Mouse (Mus musculus): ENCODE results near the gene Gpatch2. TPM values are rescaled to one million over a fixed set of nuclear protein-coding genes. Genes with fewer than 3 reads are reported as not detected.

Gpatch2 gene
- polyA plus RNA-seq, 1 experiment from 2014 or later: 14.7 TPM

DNA sequence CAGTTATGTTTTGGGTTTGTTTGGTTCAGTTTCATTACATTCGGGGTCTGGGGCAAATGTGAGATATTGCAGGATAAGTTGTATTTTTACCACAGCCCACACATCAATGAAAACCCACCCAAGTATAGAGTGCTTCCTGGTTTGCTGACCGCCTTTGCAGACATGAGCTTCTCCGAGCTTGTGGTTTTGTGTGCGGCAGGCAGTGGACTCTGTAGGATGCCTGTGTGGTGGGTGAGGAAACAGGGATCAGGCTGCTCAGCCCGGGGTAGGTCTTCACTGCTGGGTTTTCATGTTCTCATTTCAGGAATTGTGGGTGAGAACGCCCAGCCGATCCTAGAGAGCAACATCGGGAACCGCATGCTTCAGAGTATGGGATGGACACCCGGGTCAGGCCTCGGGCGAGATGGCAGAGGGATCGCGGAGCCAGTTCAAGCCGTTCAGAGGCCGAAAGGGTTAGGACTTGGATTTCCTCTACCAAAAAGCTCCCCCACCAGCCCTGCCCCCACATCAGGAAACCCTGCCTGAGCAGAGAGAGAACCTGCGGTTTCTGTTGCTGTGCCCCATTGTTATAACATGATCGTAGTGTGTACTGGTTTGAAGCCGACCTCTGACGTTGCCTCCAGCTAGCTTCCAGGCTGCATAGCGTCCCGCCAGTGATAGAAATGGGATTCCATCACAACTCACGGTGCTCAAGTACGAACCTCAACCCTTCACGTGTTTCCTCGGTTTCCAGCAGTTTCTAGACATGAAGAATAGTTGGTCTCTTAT lies 132.9 kb downstream of the Gpatch2 start:
- ATAC-seq (ENCODE audit: insufficient number of reproducible peaks, insufficient read depth, low FRiP score, low read depth): no peak
- Histone ChIP-seq H3K27me3 (ENCODE audit: control insufficient read depth, insufficient read depth, low read length) (no peaks in the 10 kb centered on the region), H3K4me3 (ENCODE audit: control insufficient read depth in 1 of 2, insufficient read depth in 1 of 2, low read depth in 1 of 2, low read length in 2 of 2) (no peak overlapping the region), H3K9ac (ENCODE audit: low read length) (no peak overlapping the region), H3K4me1 (ENCODE audit: control insufficient read depth in 2 of 2, insufficient read depth in 2 of 2, low read length in 2 of 2) (no peaks in the 10 kb centered on the region; a peak in 1 of 4 replicates), H3K4me2 (ENCODE audit: low read length) (no peak overlapping the region), H3K9me3 (ENCODE audit: control insufficient read depth, low read length) (no peaks in the 10 kb centered on the region), H3K36me3 (ENCODE audit: control insufficient read depth, insufficient read depth, low read length) (peaks cover 36% of the 10 kb centered on the region), H3K27ac (replicated peaks in 1 of 2; ENCODE audit: control insufficient read depth in 1 of 2, insufficient read depth in 1 of 2, low read depth in 2 of 2, low read length in 2 of 2) (no peak overlapping the region)
- 93% methylated on average over 26 of the region's 26 CpGs for WGBS

GRCm38 (mm10) chr1:187348859-187349258 lies 133.6 kb downstream of the Gpatch2 start:
- no peak overlapping the region for H3K4me2 ChIP-seq (ENCODE audit: low read length)
- ATAC-seq (ENCODE audit: insufficient number of reproducible peaks, insufficient read depth, low FRiP score, low read depth): no peak
- no peaks in the 10 kb centered on the region; a peak in 1 of 4 replicates for H3K4me1 ChIP-seq (ENCODE audit: control insufficient read depth in 2 of 2, insufficient read depth in 2 of 2, low read length in 2 of 2)
- H3K9ac ChIP-seq (ENCODE audit: low read length): no peak overlapping the region
- H3K27me3 ChIP-seq (ENCODE audit: control insufficient read depth, insufficient read depth, low read length): no peaks in the 10 kb centered on the region
- no peaks in the 10 kb centered on the region for H3K9me3 ChIP-seq (ENCODE audit: control insufficient read depth, low read length)
- H3K27ac ChIP-seq (replicated peaks in 1 of 2; ENCODE audit: control insufficient read depth in 1 of 2, insufficient read depth in 1 of 2, low read depth in 2 of 2, low read length in 2 of 2): no peak overlapping the region
- peaks cover 34% of the 10 kb centered on the region for H3K36me3 ChIP-seq (ENCODE audit: control insufficient read depth, insufficient read depth, low read length)
- WGBS: 87% methylated on average over 14 of the region's 14 CpGs
- no peak overlapping the region for H3K4me3 ChIP-seq (ENCODE audit: control insufficient read depth in 1 of 2, insufficient read depth in 1 of 2, low read depth in 1 of 2, low read length in 2 of 2)

- Histone ChIP-seq H3K9ac (ENCODE audit: low read length) (no peak overlapping the region), H3K36me3 (ENCODE audit: control insufficient read depth, insufficient read depth, low read length) (no peaks in the 10 kb centered on the region), H3K27me3 (ENCODE audit: control insufficient read depth, insufficient read depth, low read length) (no peaks in the 10 kb centered on the region), H3K4me2 (ENCODE audit: low read length) (no peak overlapping the region), H3K4me3 (ENCODE audit: control insufficient read depth in 1 of 2, insufficient read depth in 1 of 2, low read depth in 1 of 2, low read length in 2 of 2) (no peak overlapping the region), H3K9me3 (ENCODE audit: control insufficient read depth, low read length) (no peaks in the 10 kb centered on the region), H3K27ac (replicated peaks in 1 of 2; ENCODE audit: control insufficient read depth in 1 of 2, insufficient read depth in 1 of 2, low read depth in 2 of 2, low read length in 2 of 2) (no peak overlapping the region), H3K4me1 (ENCODE audit: control insufficient read depth in 2 of 2, insufficient read depth in 2 of 2, low read length in 2 of 2) (no peaks in the 10 kb centered on the region)
- 89% methylated on average over 15 of the region's 15 CpGs for WGBS
- ATAC-seq (ENCODE audit: insufficient number of reproducible peaks, insufficient read depth, low FRiP score, low read depth): no peak
Measured at GRCm38 (mm10) chr1:187356169-187356568, 140.9 kb downstream of the Gpatch2 start.

GRCm38 (mm10) chr1:187356904-187357303 lies 141.6 kb downstream of the Gpatch2 start:
- Histone ChIP-seq H3K9ac (ENCODE audit: low read length) (no peak overlapping the region), H3K4me3 (ENCODE audit: control insufficient read depth in 1 of 2, insufficient read depth in 1 of 2, low read depth in 1 of 2, low read length in 2 of 2) (no peak overlapping the region), H3K9me3 (ENCODE audit: control insufficient read depth, low read length) (no peaks in the 10 kb centered on the region), H3K27me3 (ENCODE audit: control insufficient read depth, insufficient read depth, low read length) (no peaks in the 10 kb centered on the region), H3K27ac (replicated peaks in 1 of 2; ENCODE audit: control insufficient read depth in 1 of 2, insufficient read depth in 1 of 2, low read depth in 2 of 2, low read length in 2 of 2) (no peak overlapping the region), H3K4me2 (ENCODE audit: low read length) (no peak overlapping the region), H3K36me3 (ENCODE audit: control insufficient read depth, insufficient read depth, low read length) (no peaks in the 10 kb centered on the region), H3K4me1 (ENCODE audit: control insufficient read depth in 2 of 2, insufficient read depth in 2 of 2, low read length in 2 of 2) (no peaks in the 10 kb centered on the region)
- 91% methylated on average over 8 of the region's 8 CpGs for WGBS
- no peak for ATAC-seq (ENCODE audit: insufficient number of reproducible peaks, insufficient read depth, low FRiP score, low read depth)

GRCm38 (mm10) chr1:187360240-187360639 lies 144.9 kb downstream of the Gpatch2 start:
- ATAC-seq (ENCODE audit: insufficient number of reproducible peaks, insufficient read depth, low FRiP score, low read depth): no peak
- Histone ChIP-seq H3K4me2 (ENCODE audit: low read length) (no peak overlapping the region), H3K9me3 (ENCODE audit: control insufficient read depth, low read length) (no peaks in the 10 kb centered on the region), H3K27me3 (ENCODE audit: control insufficient read depth, insufficient read depth, low read length) (no peaks in the 10 kb centered on the region), H3K36me3 (ENCODE audit: control insufficient read depth, insufficient read depth, low read length) (no peaks in the 10 kb centered on the region), H3K9ac (ENCODE audit: low read length) (no peak overlapping the region), H3K4me3 (ENCODE audit: control insufficient read depth in 1 of 2, insufficient read depth in 1 of 2, low read depth in 1 of 2, low read length in 2 of 2) (no peak overlapping the region), H3K27ac (replicated peaks in 1 of 2; ENCODE audit: control insufficient read depth in 1 of 2, insufficient read depth in 1 of 2, low read depth in 2 of 2, low read length in 2 of 2) (no peak overlapping the region), H3K4me1 (ENCODE audit: control insufficient read depth in 2 of 2, insufficient read depth in 2 of 2, low read length in 2 of 2) (no peaks in the 10 kb centered on the region)
- WGBS: 32% methylated on average over 3 of the region's 3 CpGs

- WGBS: 85% methylated on average over 5 of the region's 5 CpGs
- Histone ChIP-seq H3K4me1 (ENCODE audit: control insufficient read depth in 2 of 2, insufficient read depth in 2 of 2, low read length in 2 of 2) (no peaks in the 10 kb centered on the region), H3K4me2 (ENCODE audit: low read length) (no peak overlapping the region), H3K9me3 (ENCODE audit: control insufficient read depth, low read length) (no peaks in the 10 kb centered on the region), H3K9ac (ENCODE audit: low read length) (no peak overlapping the region), H3K36me3 (ENCODE audit: control insufficient read depth, insufficient read depth, low read length) (no peaks in the 10 kb centered on the region), H3K27me3 (ENCODE audit: control insufficient read depth, insufficient read depth, low read length) (no peaks in the 10 kb centered on the region), H3K4me3 (ENCODE audit: control insufficient read depth in 1 of 2, insufficient read depth in 1 of 2, low read depth in 1 of 2, low read length in 2 of 2) (no peak overlapping the region), H3K27ac (replicated peaks in 1 of 2; ENCODE audit: control insufficient read depth in 1 of 2, insufficient read depth in 1 of 2, low read depth in 2 of 2, low read length in 2 of 2) (no peak overlapping the region)
- ATAC-seq (ENCODE audit: insufficient number of reproducible peaks, insufficient read depth, low FRiP score, low read depth): no peak
Measured at GRCm38 (mm10) chr1:187362536-187362935, 147.2 kb downstream of the Gpatch2 start.

DNA sequence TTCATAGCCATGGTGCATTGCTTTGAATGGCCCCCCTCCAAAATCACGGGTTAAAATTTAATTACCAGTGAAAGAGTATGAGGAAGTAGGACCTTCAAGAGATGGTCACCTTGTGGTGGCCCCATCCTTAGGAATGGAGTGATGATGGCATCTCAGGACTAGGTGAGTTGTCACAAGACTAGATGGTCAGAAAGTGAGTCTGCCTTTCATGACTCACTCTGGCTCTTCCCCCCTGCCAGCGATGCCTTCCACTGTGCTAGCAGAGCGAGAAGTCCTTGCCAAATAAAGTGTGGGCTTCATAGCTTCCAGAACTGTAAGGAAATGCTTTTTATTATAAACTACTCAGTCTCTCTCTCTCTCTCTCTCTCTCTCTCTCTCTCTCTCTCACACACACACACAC lies 150.1 kb downstream of the Gpatch2 start:
- Histone ChIP-seq H3K36me3 (ENCODE audit: control insufficient read depth, insufficient read depth, low read length) (no peaks in the 10 kb centered on the region), H3K4me1 (ENCODE audit: control insufficient read depth in 2 of 2, insufficient read depth in 2 of 2, low read length in 2 of 2) (no peaks in the 10 kb centered on the region), H3K27me3 (ENCODE audit: control insufficient read depth, insufficient read depth, low read length) (no peaks in the 10 kb centered on the region), H3K4me3 (ENCODE audit: control insufficient read depth in 1 of 2, insufficient read depth in 1 of 2, low read depth in 1 of 2, low read length in 2 of 2) (no peak overlapping the region), H3K27ac (replicated peaks in 1 of 2; ENCODE audit: control insufficient read depth in 1 of 2, insufficient read depth in 1 of 2, low read depth in 2 of 2, low read length in 2 of 2) (no peak overlapping the region), H3K9ac (ENCODE audit: low read length) (no peak overlapping the region), H3K4me2 (ENCODE audit: low read length) (no peak overlapping the region), H3K9me3 (ENCODE audit: control insufficient read depth, low read length) (no peaks in the 10 kb centered on the region)
- WGBS: 82% methylated on average over 3 of the region's 3 CpGs
- ATAC-seq (ENCODE audit: insufficient number of reproducible peaks, insufficient read depth, low FRiP score, low read depth): no peak

DNA sequence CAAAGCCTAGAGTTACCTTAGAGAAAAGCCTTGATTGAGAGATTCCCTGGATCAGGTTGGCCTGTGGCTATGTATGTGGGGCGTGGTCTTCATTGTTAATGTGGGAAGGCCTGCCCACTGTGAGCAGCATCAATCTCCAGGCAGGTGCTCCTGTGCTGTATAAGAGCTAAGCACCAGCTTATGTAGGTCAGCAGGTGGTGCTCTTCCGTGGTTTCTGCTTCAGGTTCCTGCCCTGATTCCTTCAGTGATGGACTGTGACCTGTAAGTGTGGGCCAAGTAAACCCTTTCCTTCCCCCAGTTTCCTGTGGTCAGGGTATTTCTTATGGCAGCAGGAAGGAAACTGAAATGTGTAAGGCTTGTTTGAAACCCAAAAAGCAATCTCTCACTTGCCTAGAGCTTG lies 151.5 kb downstream of the Gpatch2 start:
- Histone ChIP-seq H3K27me3 (ENCODE audit: control insufficient read depth, insufficient read depth, low read length) (no peaks in the 10 kb centered on the region), H3K9ac (ENCODE audit: low read length) (no peak overlapping the region), H3K9me3 (ENCODE audit: control insufficient read depth, low read length) (no peaks in the 10 kb centered on the region), H3K36me3 (ENCODE audit: control insufficient read depth, insufficient read depth, low read length) (no peaks in the 10 kb centered on the region), H3K4me3 (ENCODE audit: control insufficient read depth in 1 of 2, insufficient read depth in 1 of 2, low read depth in 1 of 2, low read length in 2 of 2) (no peak overlapping the region), H3K4me1 (ENCODE audit: control insufficient read depth in 2 of 2, insufficient read depth in 2 of 2, low read length in 2 of 2) (no peaks in the 10 kb centered on the region), H3K27ac (replicated peaks in 1 of 2; ENCODE audit: control insufficient read depth in 1 of 2, insufficient read depth in 1 of 2, low read depth in 2 of 2, low read length in 2 of 2) (no peak overlapping the region), H3K4me2 (ENCODE audit: low read length) (no peak overlapping the region)
- WGBS: 55% methylated on average over 2 of the region's 2 CpGs
- ATAC-seq (ENCODE audit: insufficient number of reproducible peaks, insufficient read depth, low FRiP score, low read depth): no peak
